Mouse (Mus musculus): ENCODE results near the gene Tgif1. TPM values are rescaled to one million over a fixed set of nuclear protein-coding genes. Genes with fewer than 3 reads are reported as not detected.

Tgif1 gene
- total and polyA plus RNA-seq, 2 experiments: 10.6 to 17.0 TPM

DNA sequence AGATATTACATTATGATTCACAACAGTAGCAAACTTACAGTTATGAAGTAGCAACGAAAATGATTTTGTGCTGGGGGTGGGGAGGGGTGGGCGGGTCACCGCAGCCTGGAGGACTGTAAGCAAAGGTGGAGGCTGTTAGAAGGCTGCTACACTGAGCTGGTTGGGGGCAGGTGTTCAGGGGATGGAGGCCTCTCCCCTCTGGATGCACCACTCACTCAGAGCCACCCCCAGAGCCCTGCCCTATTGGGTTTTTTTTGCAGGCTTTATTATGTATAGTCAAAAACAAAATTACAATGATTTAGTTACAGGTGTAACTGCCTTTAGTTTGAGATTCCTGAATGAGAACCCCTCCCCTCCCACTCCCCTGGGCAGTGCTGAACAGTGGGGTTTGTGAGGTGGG is 11.3 kb upstream of the Tgif1 start:
- Histone ChIP-seq H3K27me3 (ENCODE audit: control insufficient read depth, insufficient read depth, low read length) (no peaks in the 10 kb centered on the region), H3K36me3 (ENCODE audit: control insufficient read depth, insufficient read depth, low read length) (no peaks in the 10 kb centered on the region), H3K27ac (replicated peaks; ENCODE audit: insufficient read depth, low read depth, low read length) (no peak overlapping the region), H3K4me3 (ENCODE audit: insufficient read depth, low read depth, low read length) (no peak overlapping the region), H3K4me1 (ENCODE audit: control insufficient read depth, insufficient read depth, low read length) (no peaks in the 10 kb centered on the region), H3K79me2 (ENCODE audit: control insufficient read depth, insufficient read depth, low read length) (no peaks in the 10 kb centered on the region), H3K9ac (ENCODE audit: low read depth, low read length) (no peak overlapping the region)
- WGBS: 79% methylated on average over 3 of the region's 3 CpGs
- no peak for DNase-seq (ENCODE audit: extremely low read depth, low read depth, low spot score)
- TF ChIP-seq CTCF (IDR thresholded peaks at IDR 0.05; ENCODE audit: low read depth, low read length): no peak
- no peak for TF ChIP-seq POLR2A (IDR thresholded peaks at IDR 0.05; ENCODE audit: extremely low read depth, insufficient read depth, low read length)

DNA sequence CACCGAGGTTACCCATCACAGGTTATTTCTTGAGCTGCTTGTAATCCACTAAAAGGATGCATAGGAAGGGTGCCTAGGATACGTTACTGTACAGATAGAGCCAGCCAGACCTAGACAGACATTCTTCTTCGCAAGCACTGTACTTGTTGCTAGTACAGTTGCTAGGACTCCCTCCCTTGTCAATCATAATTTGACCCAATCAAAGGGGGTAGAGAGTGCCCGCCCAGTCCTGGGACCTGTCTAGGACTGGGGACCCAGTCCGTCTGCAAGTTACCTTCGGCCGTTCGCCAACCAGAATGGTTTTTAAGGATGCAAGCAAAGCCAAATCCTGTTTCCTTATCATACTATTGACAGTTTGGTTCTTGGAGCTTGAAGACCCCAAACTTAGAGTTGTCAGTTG is 10.8 kb upstream of the Tgif1 start:
- no peak overlapping the region for H3K4me3 ChIP-seq (ENCODE audit: insufficient read depth, low read depth, low read length)
- DNase-seq (ENCODE audit: extremely low read depth, low read depth, low spot score): no peak
- TF ChIP-seq POLR2A (IDR thresholded peaks at IDR 0.05; ENCODE audit: extremely low read depth, insufficient read depth, low read length): no peak
- no peak for TF ChIP-seq CTCF (IDR thresholded peaks at IDR 0.05; ENCODE audit: low read depth, low read length)
- no peaks in the 10 kb centered on the region for H3K36me3 ChIP-seq (ENCODE audit: control insufficient read depth, insufficient read depth, low read length)
- H3K27me3 ChIP-seq (ENCODE audit: control insufficient read depth, insufficient read depth, low read length): no peaks in the 10 kb centered on the region
- H3K9ac ChIP-seq (ENCODE audit: low read depth, low read length): no peak overlapping the region
- no peak overlapping the region for H3K27ac ChIP-seq (replicated peaks; ENCODE audit: insufficient read depth, low read depth, low read length)
- WGBS: 98% methylated on average over 8 of the region's 8 CpGs
- H3K79me2 ChIP-seq (ENCODE audit: control insufficient read depth, insufficient read depth, low read length): no peaks in the 10 kb centered on the region
- no peaks in the 10 kb centered on the region for H3K4me1 ChIP-seq (ENCODE audit: control insufficient read depth, insufficient read depth, low read length)

DNA sequence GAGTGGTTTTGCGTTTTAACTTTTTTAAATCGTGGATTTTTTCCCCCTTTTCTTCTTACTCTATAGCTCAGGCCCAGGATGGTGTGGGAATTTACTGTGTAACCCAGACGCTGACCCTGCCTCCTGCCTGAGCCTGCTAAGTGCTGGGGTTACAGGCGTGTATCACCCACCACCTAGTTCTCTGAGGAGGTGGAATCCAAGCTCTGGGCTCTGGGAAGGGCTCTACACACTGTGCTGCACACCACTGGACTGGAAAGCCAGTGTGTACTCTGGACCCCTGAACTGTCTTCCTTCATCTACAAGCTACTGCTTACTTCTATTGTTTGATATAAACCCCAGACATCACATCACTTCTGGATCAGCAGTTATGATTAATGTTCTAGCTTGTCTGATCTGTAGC is 5.5 kb upstream of the Tgif1 start:
- no peaks in the 10 kb centered on the region for H3K36me3 ChIP-seq (ENCODE audit: control insufficient read depth, insufficient read depth, low read length)
- 94% methylated on average over 4 of the region's 4 CpGs for WGBS
- no peaks in the 10 kb centered on the region for H3K27me3 ChIP-seq (ENCODE audit: control insufficient read depth, insufficient read depth, low read length)
- H3K4me1 ChIP-seq (ENCODE audit: control insufficient read depth, insufficient read depth, low read length): peaks cover 9% of the 10 kb centered on the region
- H3K27ac ChIP-seq (replicated peaks; ENCODE audit: insufficient read depth, low read depth, low read length): no peak overlapping the region
- H3K9ac ChIP-seq (ENCODE audit: low read depth, low read length): no peak overlapping the region
- no peak for TF ChIP-seq CTCF (IDR thresholded peaks at IDR 0.05; ENCODE audit: low read depth, low read length)
- no peak for TF ChIP-seq POLR2A (IDR thresholded peaks at IDR 0.05; ENCODE audit: extremely low read depth, insufficient read depth, low read length)
- no peaks in the 10 kb centered on the region; the same call in 1 of the 2 replicates for H3K79me2 ChIP-seq (ENCODE audit: control insufficient read depth, insufficient read depth, low read length)
- no peak for DNase-seq (ENCODE audit: extremely low read depth, low read depth, low spot score)
- no peak overlapping the region for H3K4me3 ChIP-seq (ENCODE audit: insufficient read depth, low read depth, low read length)

DNA sequence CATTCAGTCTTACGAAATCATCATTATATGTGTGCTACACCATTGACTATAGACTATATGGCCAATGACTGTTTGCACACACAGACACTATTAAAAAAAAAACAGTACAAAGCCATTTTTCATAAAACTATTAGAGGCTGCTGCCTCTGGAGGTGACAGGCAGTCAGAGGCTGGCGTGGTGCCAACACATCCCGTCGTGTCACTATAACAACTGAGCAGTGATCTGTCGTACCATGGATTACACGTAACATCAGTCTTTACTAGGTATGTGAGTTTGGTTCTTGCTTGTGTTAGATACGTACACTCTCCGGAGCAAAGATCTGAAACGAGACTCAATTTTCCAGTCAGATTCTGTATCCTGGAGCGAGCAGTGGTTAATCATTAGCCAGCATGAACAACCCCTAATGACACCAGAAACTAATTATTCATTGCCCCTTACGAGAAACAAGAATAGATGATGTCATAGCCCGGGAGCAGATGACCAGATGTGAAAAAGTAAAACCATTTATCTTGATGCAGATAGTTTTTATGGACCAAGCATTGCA is 3.6 kb upstream of the Tgif1 start:
- peaks cover 9% of the 10 kb centered on the region for H3K4me1 ChIP-seq (ENCODE audit: control insufficient read depth, insufficient read depth, low read length)
- DNase-seq (ENCODE audit: extremely low read depth, low read depth, low spot score): peak; percentile 76
- H3K27me3 ChIP-seq (ENCODE audit: control insufficient read depth, insufficient read depth, low read length): no peaks in the 10 kb centered on the region
- peak overlapping the region; percentile 19; the same call in 1 of the 2 replicates for H3K4me3 ChIP-seq (ENCODE audit: insufficient read depth, low read depth, low read length)
- no peak overlapping the region for H3K27ac ChIP-seq (replicated peaks; ENCODE audit: insufficient read depth, low read depth, low read length)
- H3K36me3 ChIP-seq (ENCODE audit: control insufficient read depth, insufficient read depth, low read length): no peaks in the 10 kb centered on the region
- TF ChIP-seq CTCF (IDR thresholded peaks at IDR 0.05; ENCODE audit: low read depth, low read length): peak; percentile 18; the same call in 1 of the 2 replicates
- TF ChIP-seq POLR2A (IDR thresholded peaks at IDR 0.05; ENCODE audit: extremely low read depth, insufficient read depth, low read length): no peak
- peak overlapping the region; percentile 32; the same call in 1 of the 2 replicates for H3K9ac ChIP-seq (ENCODE audit: low read depth, low read length)
- no peaks in the 10 kb centered on the region; the same call in 1 of the 2 replicates for H3K79me2 ChIP-seq (ENCODE audit: control insufficient read depth, insufficient read depth, low read length)
- WGBS: 23% methylated on average over 12 of the region's 12 CpGs

DNA sequence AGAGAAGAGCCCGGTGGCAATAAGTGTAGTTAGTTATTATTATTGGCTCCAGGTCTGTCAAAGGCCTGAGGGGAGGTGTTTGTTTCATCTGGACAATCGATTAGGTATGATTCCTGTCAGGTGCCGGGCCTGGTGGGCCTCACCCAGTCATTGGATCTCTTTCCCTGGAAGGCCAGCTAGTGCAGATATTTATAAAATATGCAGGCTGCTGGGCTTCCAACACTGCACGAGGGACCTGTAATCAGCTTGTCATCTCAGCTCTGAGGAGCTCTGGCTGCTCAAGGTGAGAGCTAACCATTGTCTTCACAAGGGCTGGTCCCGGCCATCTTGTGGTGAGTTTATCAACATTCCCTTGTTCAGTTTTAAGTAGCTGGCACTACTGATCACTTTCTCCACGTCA is 675 bp upstream of the Tgif1 start:
- peak overlapping the region; percentile 98 for H3K27ac ChIP-seq (replicated peaks; ENCODE audit: insufficient read depth, low read depth, low read length)
- WGBS: 12% methylated on average over 6 of the region's 6 CpGs

DNA sequence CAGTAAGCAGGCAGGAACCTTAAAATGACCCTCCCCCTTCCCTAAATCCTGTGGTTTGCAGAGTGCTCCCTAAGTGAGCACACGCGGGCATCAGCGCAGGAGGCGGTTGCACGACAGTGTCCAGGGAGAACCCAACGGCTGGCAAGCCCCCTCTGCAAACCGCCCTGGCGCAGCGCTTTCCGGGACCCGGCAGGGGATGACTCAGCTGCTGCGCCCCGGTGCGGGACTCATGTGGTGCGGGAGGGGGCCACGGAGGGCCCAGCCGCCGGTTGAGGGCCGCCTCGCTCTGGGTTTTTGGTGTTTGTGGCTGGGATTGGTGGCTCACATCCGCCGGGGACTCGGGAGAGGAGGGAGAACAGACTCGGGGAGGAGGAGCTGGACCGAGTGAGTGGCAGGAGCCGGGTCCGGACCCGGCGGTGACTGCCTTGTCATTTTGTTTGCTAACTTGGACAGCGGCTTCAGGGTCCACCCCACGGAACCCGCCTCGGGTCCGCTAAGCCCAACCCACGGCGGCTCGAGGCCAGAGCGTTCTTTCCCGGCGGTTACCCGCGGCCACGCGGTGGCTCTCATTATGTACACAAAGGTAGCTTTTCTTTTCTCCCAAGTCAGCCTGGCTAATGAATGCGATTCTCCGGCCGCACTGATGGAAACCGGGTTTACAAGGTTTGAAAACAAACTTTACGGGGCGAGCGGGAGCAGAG is 510 bp downstream of the Tgif1 start:
- Histone ChIP-seq H3K36me3 (ENCODE audit: control insufficient read depth, insufficient read depth, low read length) (no peaks in the 10 kb centered on the region), H3K27ac (replicated peaks; ENCODE audit: insufficient read depth, low read depth, low read length) (peak overlapping the region; percentile 98), H3K4me3 (ENCODE audit: insufficient read depth, low read depth, low read length) (peak overlapping the region; percentile 74), H3K27me3 (ENCODE audit: control insufficient read depth, insufficient read depth, low read length) (no peaks in the 10 kb centered on the region), H3K9ac (ENCODE audit: low read depth, low read length) (peak overlapping the region; percentile 89), H3K4me1 (ENCODE audit: control insufficient read depth, insufficient read depth, low read length) (peaks cover 10% of the 10 kb centered on the region), H3K79me2 (ENCODE audit: control insufficient read depth, insufficient read depth, low read length) (peaks cover 5% of the 10 kb centered on the region; the same call in 1 of the 2 replicates)
- peak; percentile 92 for DNase-seq (ENCODE audit: extremely low read depth, low read depth, low spot score)
- under 1% methylated on average over 51 of the region's 51 CpGs for WGBS
- TF ChIP-seq POLR2A (IDR thresholded peaks at IDR 0.05; ENCODE audit: extremely low read depth, insufficient read depth, low read length) (peak; percentile 87), CTCF (IDR thresholded peaks at IDR 0.05; ENCODE audit: low read depth, low read length) (no peak)

More for the DNA sequence above, 675 bp upstream of the Tgif1 start:
- peak; percentile 56 for DNase-seq (ENCODE audit: extremely low read depth, low read depth, low spot score)
- Histone ChIP-seq H3K79me2 (ENCODE audit: control insufficient read depth, insufficient read depth, low read length) (peaks cover 4% of the 10 kb centered on the region; the same call in 1 of the 2 replicates), H3K27me3 (ENCODE audit: control insufficient read depth, insufficient read depth, low read length) (no peaks in the 10 kb centered on the region), H3K4me1 (ENCODE audit: control insufficient read depth, insufficient read depth, low read length) (peaks cover 9% of the 10 kb centered on the region), H3K36me3 (ENCODE audit: control insufficient read depth, insufficient read depth, low read length) (no peaks in the 10 kb centered on the region), H3K4me3 (ENCODE audit: insufficient read depth, low read depth, low read length) (peak overlapping the region; percentile 74), H3K9ac (ENCODE audit: low read depth, low read length) (peak overlapping the region; percentile 74)
- TF ChIP-seq CTCF (IDR thresholded peaks at IDR 0.05; ENCODE audit: low read depth, low read length) (no peak), POLR2A (IDR thresholded peaks at IDR 0.05; ENCODE audit: extremely low read depth, insufficient read depth, low read length) (no peak)

Data from liver, adult 2 months (tissue).